Mouse (Mus musculus) cortical plate, adult 2 months (tissue): Measurements from ENCODE around the gene Chd6.

Experiments
- CTCF ChIP-seq: fragments of 200-500 bp; IDR thresholded peaks from 2 replicates; pipeline ENCODE4 v1.5.1; 2011; ENCODE audit warnings: mild to moderate bottlenecking, control low read depth, low read length; ENCODE audit not compliant: insufficient read depth; ENCODE audit errors: extremely low read depth
- POLR2A ChIP-seq: fragments of 200-500 bp; IDR thresholded peaks from 2 replicates; pipeline ENCODE4 v1.6.1; 2011; ENCODE audit warnings: mild to moderate bottlenecking, low read length, control low read depth; ENCODE audit not compliant: insufficient read depth; ENCODE audit errors: extremely low read depth

DNA sequence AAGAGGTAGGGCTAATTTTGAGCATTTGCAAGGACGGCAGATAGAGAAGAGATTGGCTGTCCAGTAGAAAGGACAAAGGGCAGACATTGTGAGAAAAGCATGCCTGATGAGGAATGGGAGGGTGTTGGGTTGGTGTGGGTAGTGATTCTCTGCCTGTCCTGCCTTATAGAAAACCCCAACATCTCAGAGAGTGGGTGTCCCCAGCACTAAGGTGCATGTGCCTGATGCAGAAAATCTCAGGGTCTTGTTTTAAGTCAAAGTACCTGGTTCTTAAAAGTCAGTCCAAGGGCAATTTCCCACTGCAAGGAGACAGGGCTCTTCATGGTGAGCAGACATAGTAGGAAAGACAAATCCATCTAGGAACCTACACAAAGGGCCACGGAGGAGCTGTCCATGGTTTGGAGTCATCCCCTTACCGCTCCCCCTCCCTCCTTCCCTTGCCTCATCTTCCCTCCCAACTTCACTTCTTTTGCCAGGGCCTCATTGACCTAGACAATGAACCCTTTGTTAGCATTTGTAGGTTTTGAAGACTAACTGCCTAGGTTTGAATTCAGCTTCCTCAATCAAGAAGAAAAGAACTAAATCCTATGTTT, 39.6 kb upstream of the Chd6 start:
- TF ChIP-seq CTCF, result no peak
- no peak for TF ChIP-seq POLR2A
